Mouse (Mus musculus) cerebellum, adult 2 months (tissue): ENCODE measurements around the gene Foxj2.

Experiments
- CTCF ChIP-seq: fragments of 200-500 bp; IDR thresholded peaks from 2 replicates; pipeline ENCODE4 v1.5.1; 2011; ENCODE audit warnings: low read depth, mild to moderate bottlenecking, control low read depth, low read length, moderate library complexity, borderline replicate concordance; ENCODE audit not compliant: insufficient read depth
- POLR2A ChIP-seq: fragments of 200-500 bp; IDR thresholded peaks from 2 replicates; pipeline ENCODE4 v1.6.1; 2011; ENCODE audit warnings: low read length, control low read depth, borderline replicate concordance; ENCODE audit not compliant: insufficient read depth

DNA sequence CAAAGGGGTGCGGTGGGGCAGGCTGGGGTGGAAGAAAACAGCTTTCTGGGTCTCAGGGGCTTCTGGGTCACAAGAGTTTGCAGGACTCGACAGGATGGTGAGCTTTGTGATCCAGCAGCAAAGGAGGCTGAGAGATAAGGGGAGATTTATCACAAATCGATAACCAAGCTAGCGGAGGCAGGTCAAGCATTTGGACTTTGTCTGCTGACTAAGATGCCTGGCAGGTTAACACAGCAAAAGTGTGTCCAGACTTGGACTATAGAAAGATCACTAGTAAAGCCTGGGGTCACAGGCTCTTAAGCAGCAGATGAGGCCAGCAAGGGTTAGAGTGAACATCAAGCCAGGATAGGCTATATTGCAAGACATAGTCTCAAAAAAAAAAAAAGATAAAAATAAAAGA, 38.5 kb upstream of the Foxj2 start:
- no peak for TF ChIP-seq CTCF
- no peak for TF ChIP-seq POLR2A
